Mouse (Mus musculus) bone marrow macrophage, adult 2 months (primary cell): ENCODE measurements around the gene Ssr2.

Experiments used
- CTCF ChIP-seq: IDR thresholded peaks from 2 replicates; pipeline ENCODE4 v1.5.1; 2012; ENCODE audit warnings: low read depth, mild to moderate bottlenecking, low read length, moderate library complexity
- POLR2A ChIP-seq: IDR thresholded peaks from 2 replicates; pipeline ENCODE4 v1.6.1; 2012; ENCODE audit warnings: mild to moderate bottlenecking, low read depth, low read length, borderline replicate concordance

DNA sequence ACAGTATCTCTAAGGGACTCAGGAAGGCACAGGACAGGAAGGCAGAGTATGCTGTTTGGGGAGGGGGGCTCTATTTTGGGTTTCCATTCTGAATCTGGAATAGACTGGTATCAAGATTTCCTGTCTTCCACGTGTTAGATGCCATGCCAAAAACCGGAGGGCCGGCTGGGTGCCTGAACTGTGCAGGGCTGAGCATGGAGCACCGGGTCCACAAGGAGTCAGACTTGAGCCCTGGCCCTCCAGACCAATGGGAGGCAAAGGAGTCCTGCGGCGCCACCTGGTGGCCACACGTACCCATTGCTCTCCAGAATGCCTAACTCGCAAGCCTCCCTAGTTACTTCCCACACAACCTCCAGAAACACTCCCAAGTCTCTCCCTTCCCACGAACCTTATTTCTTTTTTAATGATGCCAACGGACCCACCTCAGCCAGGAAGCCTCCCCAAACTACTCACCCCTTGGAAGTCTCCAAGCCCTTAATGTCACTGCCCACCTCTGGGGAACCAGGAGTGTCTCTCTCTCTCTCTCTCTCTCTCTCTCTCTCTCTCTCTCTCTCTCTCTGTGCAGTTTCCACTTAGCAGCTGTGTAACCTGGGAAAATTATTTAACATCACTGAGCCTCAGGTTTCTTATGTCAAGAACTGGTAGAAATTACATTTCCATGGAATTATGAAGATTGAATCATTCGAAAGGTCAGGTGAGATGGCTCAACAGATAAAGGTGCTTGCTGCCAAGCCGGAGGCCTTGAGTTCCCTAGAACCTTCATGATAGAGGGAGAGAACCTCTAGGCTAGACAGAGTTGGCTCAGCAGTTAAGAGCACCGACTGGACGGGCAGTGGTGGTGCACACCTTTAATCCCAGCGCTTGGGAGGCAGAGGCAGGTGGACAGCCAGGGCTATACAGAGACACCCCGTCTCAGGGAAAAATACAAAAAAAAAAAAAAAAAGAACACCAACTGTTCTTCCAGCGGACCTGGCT, 49.2 kb upstream of the Ssr2 start:
- peak; percentile 96 for TF ChIP-seq CTCF
- no peak for TF ChIP-seq POLR2A
